Mouse (Mus musculus): ENCODE measurements around the gene Nsrp1.

Nsrp1 gene

DNA sequence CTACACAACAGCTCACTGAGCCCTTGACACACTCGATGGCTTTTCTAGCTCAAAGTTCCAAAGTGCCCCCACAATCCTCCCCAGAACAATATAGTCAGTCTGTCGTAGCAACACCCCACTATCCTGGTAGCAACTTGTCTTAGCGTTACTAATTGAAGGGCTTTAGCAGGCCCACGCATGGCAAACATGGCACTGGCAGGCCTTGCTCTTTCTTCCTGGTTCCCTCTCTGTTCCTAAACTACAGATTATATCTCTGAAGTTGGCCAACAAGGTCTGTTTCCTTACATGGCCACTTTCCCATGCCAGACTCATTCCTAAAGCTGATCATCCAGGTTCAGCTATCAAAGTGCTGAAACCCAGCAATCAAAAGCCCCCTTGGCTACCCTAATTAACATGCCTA lies 36.3 kb downstream of the Nsrp1 start:
- DNase-seq: no peak

- no peak for DNase-seq
Observed at GRCm38 (mm10) chr11:77031151-77031934, 46.9 kb downstream of the Nsrp1 start.

GRCm38 (mm10) chr11:77028157-77028556 lies 50.1 kb downstream of the Nsrp1 start:
- no peak for DNase-seq

GRCm38 (mm10) chr11:77026559-77026958 lies 51.7 kb downstream of the Nsrp1 start:
- no peak for DNase-seq

GRCm38 (mm10) chr11:77021749-77022396 lies 56.4 kb downstream of the Nsrp1 start:
- DNase-seq: no peak

DNA sequence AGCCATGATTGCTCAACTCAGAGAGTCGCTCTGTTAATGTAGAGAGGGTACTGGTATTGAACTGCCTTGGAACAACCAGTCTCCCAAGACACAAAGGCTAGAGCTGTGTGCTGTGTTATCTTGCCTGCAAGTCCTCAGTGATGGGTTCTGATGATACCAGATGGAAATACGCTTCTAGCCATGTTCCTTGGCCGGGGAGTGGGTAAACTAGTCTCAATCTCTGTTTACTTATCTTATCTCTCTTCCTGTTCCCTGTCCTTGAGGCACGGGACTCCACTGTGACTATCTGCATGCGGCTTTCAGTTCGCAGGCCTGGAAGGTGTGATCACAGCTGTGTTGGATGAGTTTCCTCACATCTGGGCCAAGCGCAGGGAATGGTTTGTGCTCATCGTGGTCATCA lies 58.7 kb downstream of the Nsrp1 start:
- no peak for DNase-seq

DNA sequence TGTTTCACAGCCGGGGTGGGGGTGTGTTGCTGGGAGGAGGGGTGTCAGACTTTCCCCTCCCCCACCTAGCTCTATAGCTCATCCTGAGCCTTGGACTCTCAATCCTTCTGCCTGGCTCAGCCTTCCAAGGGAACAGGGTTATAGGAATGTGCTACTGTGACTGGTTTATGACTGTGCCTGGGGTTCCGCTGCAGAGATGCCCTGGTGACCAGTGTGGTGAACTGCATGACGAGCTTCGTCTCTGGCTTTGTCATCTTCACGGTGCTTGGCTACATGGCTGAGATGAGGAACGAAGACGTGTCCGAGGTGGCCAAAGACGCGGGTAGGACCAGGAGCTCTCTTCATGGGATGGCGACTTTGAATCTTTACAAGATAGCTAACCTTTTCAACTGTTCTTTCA lies 60.2 kb downstream of the Nsrp1 start:
- no peak for DNase-seq

- DNase-seq: no peak
Observed at GRCm38 (mm10) chr11:77010762-77011475, 67.3 kb downstream of the Nsrp1 start.

GRCm38 (mm10) chr11:77009069-77010025 lies 68.9 kb downstream of the Nsrp1 start:
- no peak for DNase-seq

DNA sequence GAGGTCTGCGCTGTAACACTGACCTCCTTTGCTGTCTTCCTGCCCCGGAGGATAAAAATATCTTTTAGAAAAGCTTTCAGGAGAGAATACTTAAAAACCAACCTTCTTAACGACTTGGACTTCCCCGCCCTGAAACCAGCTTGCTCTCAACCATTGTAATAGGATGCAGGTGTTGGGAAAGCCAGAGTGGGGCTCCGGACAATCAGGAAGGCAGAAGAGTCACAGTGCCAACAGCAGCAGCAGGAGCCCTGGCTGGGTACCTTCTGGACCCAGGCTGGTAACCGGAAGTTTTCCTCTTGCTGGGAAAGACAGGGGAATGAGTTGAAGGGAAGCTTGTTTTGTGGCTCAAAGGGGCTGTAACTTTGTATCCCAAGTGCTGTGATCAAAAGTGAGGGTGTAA lies 71.6 kb downstream of the Nsrp1 start:
- DNase-seq: peak; percentile 9

GRCm38 (mm10) chr11:77005881-77006280 lies 72.4 kb downstream of the Nsrp1 start:
- no peak for DNase-seq

- DNase-seq: no peak
Observed at GRCm38 (mm10) chr11:77002361-77002760, 75.9 kb downstream of the Nsrp1 start.

DNA sequence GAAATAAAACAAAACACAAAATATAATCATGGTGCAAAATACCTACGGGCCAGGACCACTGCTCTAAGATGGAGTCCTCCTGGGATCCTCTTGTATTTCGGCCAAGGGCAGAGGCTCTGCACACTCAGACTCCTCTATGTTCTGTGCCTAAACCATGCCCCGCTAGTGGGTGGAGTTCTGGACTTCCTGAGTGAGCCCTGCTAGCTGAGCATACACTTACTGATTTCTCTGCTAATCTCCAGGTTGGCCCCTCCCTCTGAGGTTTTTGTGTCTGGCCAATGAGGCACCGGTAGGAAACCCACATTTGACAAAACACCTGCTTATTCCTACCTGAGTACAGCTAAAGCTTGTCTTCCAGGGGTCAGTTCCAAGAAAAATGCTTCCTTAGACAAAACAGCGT lies 77.5 kb downstream of the Nsrp1 start:
- no peak for DNase-seq

GRCm38 (mm10) chr11:76998705-76999226 lies 79.5 kb downstream of the Nsrp1 start:
- DNase-seq: no peak

DNA sequence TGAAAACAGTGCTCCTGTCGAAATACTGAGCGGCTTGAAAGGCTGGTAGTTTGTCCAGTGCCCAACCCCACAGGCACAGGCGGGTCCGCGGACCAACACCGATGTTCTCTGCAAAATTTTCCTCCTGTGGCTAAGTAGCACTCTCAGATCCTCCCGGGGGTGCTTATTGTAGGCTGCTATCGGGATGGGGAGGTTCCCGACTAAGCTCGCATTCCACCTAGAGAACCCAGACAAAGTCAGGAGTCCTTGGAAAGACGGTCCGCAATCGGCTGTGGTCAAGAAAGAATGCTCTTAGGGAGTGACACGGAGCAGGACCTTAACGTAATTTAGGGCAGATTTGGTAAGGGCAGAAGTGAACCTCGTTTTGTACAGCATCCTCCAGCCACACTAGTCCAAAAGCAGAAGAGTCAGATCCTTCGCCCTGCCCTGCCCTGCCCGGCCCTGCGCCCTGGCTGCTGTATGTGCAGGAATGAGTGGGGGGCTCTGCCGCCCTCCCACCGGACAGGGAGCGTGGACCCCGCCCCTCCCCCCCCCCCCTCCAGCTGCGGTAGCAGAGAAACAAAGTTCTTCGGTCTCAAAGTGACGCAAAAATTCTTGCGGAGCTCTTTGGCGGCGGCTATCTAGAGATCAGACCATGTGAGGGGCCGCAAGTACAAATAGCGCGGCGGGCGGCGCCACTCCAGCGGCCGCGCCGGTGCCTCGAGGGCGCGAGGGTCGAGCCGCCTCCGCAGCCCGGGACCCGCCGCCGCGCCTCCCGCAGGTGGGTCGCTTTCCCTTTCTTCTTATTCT lies 80.1 kb downstream of the Nsrp1 start, which contains the start of gene Slc6a4:
Slc6a4 (plus strand) TSS at position 688 of the 789 bp plus-strand sequence.
- DNase-seq: no peak

GRCm38 (mm10) chr11:76997305-76997704 lies 80.9 kb downstream of the Nsrp1 start:
- peak; percentile 72 for DNase-seq

- no peak for DNase-seq
Observed at GRCm38 (mm10) chr11:76995966-76996672, 82.1 kb downstream of the Nsrp1 start.

All from cerebellum, adult 8-10 months (tissue).